Mouse (Mus musculus): ENCODE results near the gene Nceh1. TPM values are rescaled to one million over a fixed set of nuclear protein-coding genes. Genes with fewer than 3 reads are reported as not detected.

The Nceh1 gene
- polyA plus RNA-seq, 1 experiment from 2014 or later, result 6.9 TPM

DNA sequence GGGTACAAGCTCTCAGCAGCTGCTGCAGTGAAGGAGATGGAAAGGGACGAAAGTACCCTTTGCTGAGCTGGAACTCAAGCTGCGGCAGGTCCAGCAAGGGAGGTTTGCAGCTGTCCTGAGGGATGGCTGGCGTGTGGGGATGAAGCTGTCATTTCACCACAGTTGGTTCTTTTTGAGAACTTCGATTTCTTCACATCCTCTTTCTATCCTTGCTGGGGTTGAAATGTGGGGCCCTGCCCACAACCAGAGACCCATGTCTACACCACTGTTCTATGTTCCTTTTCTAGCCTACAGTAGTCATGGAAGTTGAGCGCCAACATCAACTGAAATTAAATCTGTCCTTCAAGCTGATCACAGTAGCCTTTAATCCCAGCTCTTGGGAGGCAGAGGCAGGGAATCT lies 35.8 kb downstream of the Nceh1 start:
- H3K4me3 ChIP-seq, result no peak overlapping the region
- peaks cover 2% of the 10 kb centered on the region; the same call in 1 of the 2 replicates for H3K36me3 ChIP-seq
- no peaks in the 10 kb centered on the region for H3K27me3 ChIP-seq (ENCODE audit: insufficient read depth, poor library complexity, severe bottlenecking)
- WGBS, result 86% methylated on average over 5 of the region's 5 CpGs
- H3K27ac ChIP-seq, result no peak overlapping the region
- H3K9me3 ChIP-seq, result no peaks in the 10 kb centered on the region
- 0 out of 2 replicates have a peak, but pooled peaks cover 3% of the 10 kb centered on the region for H3K4me1 ChIP-seq
- DNase-seq (ENCODE audit: low spot score), result no peak

DNA sequence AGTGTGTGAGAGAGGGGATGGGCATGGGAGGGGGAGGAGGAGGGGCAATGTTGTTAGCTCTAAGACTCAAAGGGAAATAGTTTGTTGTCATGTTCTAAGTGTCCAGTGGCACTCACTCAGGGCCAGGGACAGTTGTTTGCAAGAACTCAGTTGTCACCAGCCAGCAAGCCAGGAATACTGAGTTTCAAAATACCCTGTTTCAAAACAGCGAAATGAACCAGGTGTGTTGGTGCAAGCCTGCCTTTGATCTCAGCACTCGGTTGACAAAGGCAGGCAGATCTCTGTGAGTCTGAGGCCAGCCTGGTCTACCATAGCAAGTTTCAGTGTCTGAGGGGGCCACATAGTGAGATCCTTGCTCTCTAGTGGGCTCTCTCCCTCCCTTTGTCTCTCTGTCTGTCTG lies 39.3 kb downstream of the Nceh1 start:
- H3K27ac ChIP-seq, result no peak overlapping the region
- H3K36me3 ChIP-seq, result peaks cover 6% of the 10 kb centered on the region
- no peaks in the 10 kb centered on the region for H3K9me3 ChIP-seq
- no peak overlapping the region for H3K4me3 ChIP-seq
- 0 out of 2 replicates have a peak, but pooled peaks cover 3% of the 10 kb centered on the region for H3K4me1 ChIP-seq
- no peaks in the 10 kb centered on the region for H3K27me3 ChIP-seq (ENCODE audit: insufficient read depth, poor library complexity, severe bottlenecking)
- DNase-seq (ENCODE audit: low spot score), result no peak
- WGBS, result 75% methylated on average over 2 of the region's 2 CpGs

DNA sequence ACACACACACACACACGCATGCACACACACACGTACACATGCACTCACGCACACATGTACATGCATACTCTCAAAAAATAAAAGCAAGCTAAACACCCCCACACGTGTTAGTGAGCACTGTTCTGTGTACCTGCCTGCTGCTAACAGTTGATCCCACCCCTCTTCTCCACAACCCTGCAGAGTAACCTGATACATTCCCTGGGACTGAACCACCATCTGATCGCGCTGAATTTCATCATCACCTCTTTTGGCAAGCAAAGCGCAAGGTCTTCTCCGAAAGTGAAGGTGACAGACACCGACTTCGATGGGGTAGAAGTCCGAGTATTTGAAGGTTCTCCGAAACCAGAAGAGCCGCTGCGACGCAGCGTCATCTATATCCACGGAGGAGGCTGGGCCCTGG lies 39.7 kb downstream of the Nceh1 start:
- Histone ChIP-seq H3K9me3 (no peaks in the 10 kb centered on the region), H3K4me3 (no peak overlapping the region), H3K4me1 (0 out of 2 replicates have a peak, but pooled peaks cover 3% of the 10 kb centered on the region), H3K36me3 (peaks cover 6% of the 10 kb centered on the region), H3K27ac (no peak overlapping the region), H3K27me3 (ENCODE audit: insufficient read depth, poor library complexity, severe bottlenecking) (no peaks in the 10 kb centered on the region)
- 57% methylated on average over 17 of the region's 17 CpGs for WGBS
- DNase-seq (ENCODE audit: low spot score), result no peak

DNA sequence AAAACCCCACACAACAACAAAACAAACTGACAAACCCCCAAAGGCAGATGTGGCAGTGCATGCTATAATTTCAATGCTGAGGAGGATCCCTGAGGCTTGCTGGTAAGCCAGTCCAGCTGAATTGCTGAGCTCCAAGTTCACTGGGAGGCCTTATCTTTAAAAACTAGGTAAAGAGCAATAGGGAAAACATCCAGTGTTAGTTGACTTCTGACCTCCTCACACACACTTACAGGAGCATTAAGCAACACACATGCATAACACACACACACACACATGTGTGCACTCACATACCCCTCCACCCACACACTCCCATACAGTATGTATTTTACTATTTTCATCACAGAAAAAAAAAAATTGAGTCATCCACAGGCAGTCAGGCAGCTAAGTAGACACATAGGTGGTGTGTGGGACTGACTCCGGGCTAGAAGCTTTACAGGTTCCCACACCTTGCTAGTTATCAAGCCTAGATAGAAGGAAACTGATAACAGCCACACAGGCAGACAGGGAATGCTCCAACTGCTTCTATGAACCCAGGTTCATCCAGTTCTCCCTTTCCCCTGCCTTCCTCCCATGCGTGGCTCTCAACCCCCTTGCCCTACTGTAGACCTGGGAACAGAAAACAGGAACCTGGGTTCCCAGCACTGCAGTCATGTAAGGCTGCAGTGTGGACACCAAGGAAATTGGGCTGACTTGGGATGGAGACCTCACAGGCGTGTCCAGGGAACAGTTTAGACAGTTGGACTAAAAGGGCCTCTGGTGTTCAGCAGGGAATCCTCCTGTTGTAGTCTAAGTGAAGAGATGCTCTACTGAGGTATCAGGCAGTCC lies 45.1 kb downstream of the Nceh1 start:
- no peak overlapping the region for H3K4me3 ChIP-seq
- H3K9me3 ChIP-seq, result no peaks in the 10 kb centered on the region
- H3K36me3 ChIP-seq, result peaks cover 6% of the 10 kb centered on the region
- no peaks in the 10 kb centered on the region for H3K27me3 ChIP-seq (ENCODE audit: insufficient read depth, poor library complexity, severe bottlenecking)
- H3K27ac ChIP-seq, result no peak overlapping the region
- no peaks in the 10 kb centered on the region for H3K4me1 ChIP-seq
- WGBS, result 74% methylated on average over 3 of the region's 3 CpGs
- DNase-seq (ENCODE audit: low spot score), result no peak

DNA sequence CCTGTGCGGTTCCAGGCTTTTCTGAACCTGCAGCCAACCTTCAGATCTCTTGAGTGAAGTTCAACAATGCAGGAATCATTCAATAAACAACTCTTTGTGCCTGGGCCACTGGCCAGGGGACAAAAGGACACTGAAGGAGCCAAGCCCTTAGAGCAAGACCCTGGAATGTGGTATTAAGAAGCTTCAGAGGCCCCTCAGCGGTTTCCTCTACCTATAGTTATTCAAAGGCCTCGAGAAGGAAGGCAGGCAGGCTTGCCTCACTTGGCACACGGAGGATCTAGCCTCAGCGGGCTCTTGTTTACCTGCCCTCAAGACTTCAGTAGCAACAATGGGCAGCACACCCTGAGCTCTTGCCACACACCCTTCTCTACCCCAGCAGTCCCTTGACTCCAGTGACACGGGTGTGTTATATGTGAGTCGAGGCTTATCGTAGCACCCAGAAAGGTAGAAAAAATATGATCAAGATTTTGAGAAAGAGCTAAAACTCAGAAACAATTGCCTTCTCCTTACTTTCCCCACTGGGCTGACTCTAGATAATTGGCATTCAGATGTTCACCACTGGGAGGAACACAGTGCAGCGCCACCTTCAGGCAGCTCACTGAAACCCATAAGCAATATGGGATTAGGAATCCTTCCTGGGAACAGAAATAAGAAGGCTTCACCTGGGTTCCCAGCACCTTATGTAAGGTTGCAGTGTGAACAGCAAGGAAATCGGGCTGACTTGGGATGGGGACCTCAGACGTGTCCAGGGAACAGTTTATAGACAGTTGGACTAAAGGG lies 46.0 kb downstream of the Nceh1 start:
- DNase-seq (ENCODE audit: low spot score), result no peak
- Histone ChIP-seq H3K27me3 (ENCODE audit: insufficient read depth, poor library complexity, severe bottlenecking) (no peaks in the 10 kb centered on the region), H3K4me3 (no peak overlapping the region), H3K27ac (no peak overlapping the region), H3K9me3 (no peaks in the 10 kb centered on the region), H3K36me3 (peaks cover 6% of the 10 kb centered on the region), H3K4me1 (no peaks in the 10 kb centered on the region)
- 74% methylated on average over 11 of the region's 11 CpGs for WGBS

DNA sequence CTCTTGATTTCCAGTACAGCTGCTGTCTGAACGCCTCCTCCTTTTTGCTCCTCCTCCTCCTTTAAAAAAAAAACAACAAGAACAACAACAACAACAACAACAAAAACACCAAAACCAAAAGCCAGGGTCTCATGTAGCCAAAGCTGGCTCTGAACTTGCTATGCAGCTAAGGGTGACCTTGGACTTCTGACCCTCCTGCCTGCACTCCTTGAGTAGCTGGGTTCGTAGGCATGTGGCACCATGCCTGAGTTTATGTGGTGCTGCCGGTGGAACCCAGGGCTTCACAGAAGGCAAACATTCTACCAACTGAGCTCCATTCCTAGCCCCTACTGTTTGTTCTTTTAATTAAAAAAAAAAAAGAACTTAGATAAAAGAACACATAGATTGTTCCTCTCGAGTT lies 50.6 kb downstream of the Nceh1 start:
- no peaks in the 10 kb centered on the region for H3K27me3 ChIP-seq (ENCODE audit: insufficient read depth, poor library complexity, severe bottlenecking)
- no peak for DNase-seq (ENCODE audit: low spot score)
- no peak overlapping the region for H3K4me3 ChIP-seq
- 78% methylated on average over 4 of the region's 4 CpGs for WGBS
- H3K36me3 ChIP-seq, result no peaks in the 10 kb centered on the region
- H3K27ac ChIP-seq, result no peak overlapping the region
- no peaks in the 10 kb centered on the region for H3K9me3 ChIP-seq
- peaks cover 6% of the 10 kb centered on the region; the same call in 1 of the 2 replicates for H3K4me1 ChIP-seq

DNA sequence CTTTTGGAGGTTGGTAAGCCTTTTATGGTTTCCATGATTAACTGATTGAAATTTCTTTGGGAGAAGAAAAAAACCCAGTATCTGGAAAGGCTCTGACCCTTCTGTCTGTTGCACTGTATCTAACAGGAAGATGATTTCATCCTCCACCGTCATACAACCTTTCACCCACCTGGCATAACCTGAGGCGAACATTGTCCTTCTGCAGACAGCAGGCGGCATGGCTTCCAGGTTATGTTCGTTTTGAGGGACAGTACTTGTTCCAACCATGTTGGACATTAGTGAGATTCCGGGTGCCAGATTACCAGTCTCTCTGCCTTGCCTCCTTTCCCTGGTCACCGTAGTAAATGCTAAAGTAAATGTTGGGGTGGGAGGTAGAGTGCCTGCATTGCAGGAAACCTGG lies 51.1 kb downstream of the Nceh1 start:
- Histone ChIP-seq H3K4me3 (no peak overlapping the region), H3K4me1 (peaks cover 6% of the 10 kb centered on the region; the same call in 1 of the 2 replicates), H3K27ac (no peak overlapping the region), H3K9me3 (no peaks in the 10 kb centered on the region), H3K36me3 (no peaks in the 10 kb centered on the region), H3K27me3 (ENCODE audit: insufficient read depth, poor library complexity, severe bottlenecking) (no peaks in the 10 kb centered on the region)
- 78% methylated on average over 6 of the region's 6 CpGs for WGBS
- DNase-seq (ENCODE audit: low spot score), result no peak

DNA sequence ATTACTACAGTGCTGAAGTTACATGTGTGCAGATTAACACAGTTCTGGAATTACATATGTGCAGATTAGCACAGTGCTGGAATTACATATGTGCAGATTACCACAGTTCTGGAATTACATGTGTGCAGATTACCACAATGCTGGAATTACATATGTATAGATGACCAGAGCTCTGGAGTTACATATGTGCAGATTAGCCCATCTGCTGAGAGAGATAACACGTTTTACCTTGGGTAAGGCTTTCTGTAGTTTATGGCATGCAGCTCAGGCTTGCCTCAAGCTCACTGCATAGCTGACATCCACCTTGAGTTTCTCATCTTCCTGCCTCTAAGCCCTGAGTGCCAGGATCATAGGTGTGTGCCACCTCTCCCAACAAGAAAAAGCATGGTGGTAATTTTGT lies 52.2 kb downstream of the Nceh1 start:
- Histone ChIP-seq H3K9me3 (no peaks in the 10 kb centered on the region), H3K27me3 (ENCODE audit: insufficient read depth, poor library complexity, severe bottlenecking) (no peaks in the 10 kb centered on the region), H3K27ac (no peak overlapping the region), H3K36me3 (no peaks in the 10 kb centered on the region; the same call in 1 of the 2 replicates), H3K4me3 (no peak overlapping the region), H3K4me1 (peaks cover 6% of the 10 kb centered on the region; the same call in 1 of the 2 replicates)
- 57% methylated on average over 1 of the region's 1 CpGs for WGBS
- DNase-seq (ENCODE audit: low spot score), result no peak

DNA sequence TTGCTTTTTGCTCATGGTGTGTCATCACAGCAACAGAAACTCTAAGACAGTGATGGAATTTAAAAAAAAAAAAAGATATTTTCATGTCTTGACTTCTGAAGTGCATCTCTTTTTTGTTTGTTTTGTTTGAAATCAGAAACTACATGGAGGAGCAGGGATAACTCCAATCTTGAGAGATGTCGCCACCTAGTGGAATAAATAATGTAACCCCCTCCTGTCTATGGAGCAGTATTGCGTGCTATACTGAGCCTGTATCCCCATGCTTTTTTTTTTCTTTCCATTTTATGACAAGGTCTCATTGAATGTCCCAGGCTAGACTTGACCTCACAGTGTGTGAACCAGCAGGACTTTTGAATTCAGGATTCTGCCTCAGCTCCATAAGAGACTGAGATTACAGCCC lies 54.5 kb downstream of the Nceh1 start:
- H3K4me3 ChIP-seq, result no peak overlapping the region
- peaks cover 17% of the 10 kb centered on the region; the same call in 1 of the 2 replicates for H3K36me3 ChIP-seq
- DNase-seq (ENCODE audit: low spot score), result no peak
- H3K27me3 ChIP-seq (ENCODE audit: insufficient read depth, poor library complexity, severe bottlenecking), result no peaks in the 10 kb centered on the region
- H3K4me1 ChIP-seq, result peaks cover 6% of the 10 kb centered on the region; the same call in 1 of the 2 replicates
- no peaks in the 10 kb centered on the region for H3K9me3 ChIP-seq
- H3K27ac ChIP-seq, result no peak overlapping the region
- WGBS, result 16% methylated on average over 2 of the region's 2 CpGs

DNA sequence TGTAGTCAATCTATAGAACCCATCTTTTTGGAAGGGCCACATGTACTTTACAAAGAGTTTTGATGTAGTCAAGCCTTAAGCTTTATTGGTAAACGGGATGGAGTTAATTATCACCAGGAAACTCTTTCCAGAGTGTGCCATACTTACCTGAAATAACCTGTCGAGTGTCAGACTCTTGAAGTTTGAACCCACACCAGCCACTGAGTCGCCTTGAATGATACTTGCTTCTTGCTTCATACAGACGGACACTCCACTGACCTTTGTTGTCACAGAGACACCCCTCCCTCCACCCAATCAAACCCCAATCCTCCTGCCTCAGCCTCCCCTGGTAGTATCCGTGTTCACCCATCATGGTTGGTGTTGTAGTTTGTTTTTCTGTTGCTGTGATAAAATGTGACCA lies 55.8 kb downstream of the Nceh1 start:
- 73% methylated on average over 5 of the region's 5 CpGs for WGBS

DNA sequence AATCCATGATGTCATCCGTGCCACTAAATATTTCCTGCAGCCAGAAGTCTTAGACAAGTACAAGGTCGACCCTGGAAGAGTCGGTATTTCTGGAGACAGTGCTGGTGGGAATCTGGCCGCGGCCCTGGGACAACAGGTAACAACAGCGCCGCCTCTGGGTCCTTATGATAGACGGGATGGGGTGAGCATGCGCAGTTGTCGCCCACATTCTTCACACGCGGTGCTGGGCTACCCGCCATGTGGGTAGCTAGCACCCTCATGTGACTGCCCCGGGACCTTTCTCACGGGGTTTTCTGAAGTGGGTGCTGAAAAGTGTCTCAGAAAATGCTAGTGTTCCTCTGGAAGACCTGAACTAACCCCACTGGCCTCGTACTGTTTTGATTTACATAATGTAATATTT lies 56.8 kb downstream of the Nceh1 start:
- Histone ChIP-seq H3K4me1 (no peaks in the 10 kb centered on the region), H3K36me3 (peaks cover 17% of the 10 kb centered on the region; the same call in 1 of the 2 replicates), H3K4me3 (no peak overlapping the region), H3K27ac (no peak overlapping the region), H3K27me3 (ENCODE audit: insufficient read depth, poor library complexity, severe bottlenecking) (no peaks in the 10 kb centered on the region), H3K9me3 (no peaks in the 10 kb centered on the region)
- 86% methylated on average over 16 of the region's 16 CpGs for WGBS
- peak; percentile 77 for DNase-seq (ENCODE audit: low spot score)

More for the DNA sequence above, 55.8 kb downstream of the Nceh1 start:
- H3K4me3 ChIP-seq, result no peak overlapping the region
- no peaks in the 10 kb centered on the region for H3K27me3 ChIP-seq (ENCODE audit: insufficient read depth, poor library complexity, severe bottlenecking)
- no peaks in the 10 kb centered on the region for H3K9me3 ChIP-seq
- peaks cover 6% of the 10 kb centered on the region; the same call in 1 of the 2 replicates for H3K4me1 ChIP-seq
- DNase-seq (ENCODE audit: low spot score), result no peak
- H3K27ac ChIP-seq, result no peak overlapping the region
- peaks cover 17% of the 10 kb centered on the region; the same call in 1 of the 2 replicates for H3K36me3 ChIP-seq

DNA sequence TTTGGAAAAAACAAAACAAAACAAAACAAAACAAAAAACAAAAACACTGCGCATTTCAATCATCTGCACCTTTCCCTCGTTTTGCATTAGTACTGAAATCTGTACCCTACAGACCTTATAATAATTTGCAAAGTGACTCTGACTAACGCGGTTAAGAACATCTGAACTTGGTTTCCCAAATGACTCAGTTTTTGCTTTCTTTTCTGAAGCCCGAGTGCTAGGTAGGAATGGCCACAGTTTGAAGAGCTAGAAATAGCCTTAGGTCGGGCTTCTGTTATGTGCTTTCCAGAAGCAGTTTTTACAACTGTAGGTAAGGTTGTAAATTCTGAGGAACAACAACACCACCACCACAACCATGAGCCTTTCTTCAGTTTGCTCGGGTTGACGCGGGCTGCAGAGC lies 59.1 kb downstream of the Nceh1 start:
- WGBS, result 89% methylated on average over 9 of the region's 9 CpGs
- no peaks in the 10 kb centered on the region for H3K4me1 ChIP-seq
- DNase-seq (ENCODE audit: low spot score), result no peak
- H3K9me3 ChIP-seq, result no peaks in the 10 kb centered on the region
- H3K36me3 ChIP-seq, result peaks cover 17% of the 10 kb centered on the region; the same call in 1 of the 2 replicates
- no peak overlapping the region for H3K4me3 ChIP-seq
- H3K27ac ChIP-seq, result no peak overlapping the region
- H3K27me3 ChIP-seq (ENCODE audit: insufficient read depth, poor library complexity, severe bottlenecking), result no peaks in the 10 kb centered on the region

DNA sequence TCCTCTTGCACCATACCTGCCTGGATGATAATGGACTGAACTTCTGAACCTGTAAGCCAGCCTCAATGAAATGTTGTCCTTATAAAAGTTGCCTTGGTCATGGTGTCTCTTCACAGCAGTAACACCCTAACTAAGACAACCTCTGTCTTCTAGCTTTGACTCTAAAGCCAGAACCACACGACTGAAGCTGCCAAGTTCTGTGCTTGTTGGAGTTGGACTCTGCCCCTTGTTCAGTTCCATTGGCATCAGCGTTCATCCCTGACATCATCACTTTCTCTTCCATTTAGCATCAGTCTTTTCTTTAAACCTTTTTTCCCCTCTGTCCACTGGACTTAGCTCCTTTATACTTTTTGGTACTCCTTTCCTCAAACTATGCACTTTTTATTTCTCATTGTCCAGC lies 63.4 kb downstream of the Nceh1 start:
- H3K27me3 ChIP-seq (ENCODE audit: insufficient read depth, poor library complexity, severe bottlenecking), result no peaks in the 10 kb centered on the region
- H3K4me1 ChIP-seq, result no peaks in the 10 kb centered on the region
- no peak overlapping the region for H3K4me3 ChIP-seq
- peaks cover 10% of the 10 kb centered on the region; the same call in 1 of the 2 replicates for H3K36me3 ChIP-seq
- no peaks in the 10 kb centered on the region for H3K9me3 ChIP-seq
- H3K27ac ChIP-seq, result no peak overlapping the region
- no peak for DNase-seq (ENCODE audit: low spot score)
- 78% methylated on average over 2 of the region's 2 CpGs for WGBS
